Mouse (Mus musculus): ENCODE measurements around the gene Gm2663.

DNA sequence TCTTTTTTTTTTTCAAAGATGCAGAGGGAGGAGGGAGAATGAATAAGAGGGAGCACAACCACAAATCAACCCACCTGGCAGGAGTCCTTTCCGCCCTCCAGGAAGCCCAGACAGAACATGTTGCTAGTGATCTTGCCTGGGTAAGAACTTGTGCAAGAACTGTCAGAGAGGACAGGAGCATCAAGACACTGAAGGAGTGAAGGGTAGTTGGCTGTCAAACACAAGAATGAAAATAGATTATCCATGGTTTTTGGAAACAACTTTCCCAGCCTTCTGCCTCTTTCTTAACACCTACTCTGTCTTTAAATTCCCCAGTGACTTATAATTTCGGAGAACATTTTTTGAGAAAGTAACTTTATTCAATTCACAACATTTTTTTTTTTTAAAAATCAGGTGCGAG lies 33.0 kb upstream of the Gm2663 start:
- TF ChIP-seq CTCF (IDR thresholded peaks at IDR 0.05; ENCODE audit: extremely low read depth, insufficient read depth, insufficient read length, insufficient replicate concordance) (no peak), POLR2A (IDR thresholded peaks at IDR 0.05; ENCODE audit: low read depth, low read length) (no peak)

All from spleen, adult 2 months (tissue).